Mouse (Mus musculus): ENCODE measurements at regions not wholly inside any gene's neighbourhood (a gene's known extent, or its start where the extent isn't known, plus 50 kb on each side); places are given as distances from the start of the nearest gene placed in this dataset.

- no peak for DNase-seq (ENCODE audit: low read depth, low spot score)
- no peak overlapping the region for H3K9ac ChIP-seq (ENCODE audit: control insufficient read depth, low read depth, low read length, poor library complexity, severe bottlenecking)
- no peaks in the 10 kb centered on the region for H3K27me3 ChIP-seq (ENCODE audit: control insufficient read depth in 1 of 2, insufficient read depth in 2 of 2, low read length in 2 of 2)
- no peak overlapping the region for H3K4me3 ChIP-seq (ENCODE audit: control insufficient read depth in 1 of 2, insufficient read depth in 1 of 2, low read depth in 2 of 2, low read length in 2 of 2)
- no peak for TF ChIP-seq NRF1 (IDR thresholded peaks at IDR 0.05; ENCODE audit: insufficient read depth, low read depth, low read length, poor library complexity, severe bottlenecking)
- TF ChIP-seq POLR2AphosphoS2 (IDR thresholded peaks at IDR 0.05; ENCODE audit: low read length), result no peak
- TF ChIP-seq E2F4 (IDR thresholded peaks at IDR 0.05; ENCODE audit: borderline replicate concordance, low read depth, low read length), result no peak
- TF ChIP-seq KAT2A (conservative IDR thresholded peaks at IDR 0.05; ENCODE audit: low read depth, low read length), result no peak
- no peak for TF ChIP-seq ZNF384 (IDR thresholded peaks at IDR 0.05; ENCODE audit: low read depth, low read length)
- no peak for TF ChIP-seq MYC (IDR thresholded peaks at IDR 0.05; ENCODE audit: low read depth, low read length)
- TF ChIP-seq ZMIZ1 (IDR thresholded peaks at IDR 0.05; ENCODE audit: low read depth, low read length), result no peak
- no peak for TF ChIP-seq CHD2 (IDR thresholded peaks at IDR 0.05; ENCODE audit: low read length)
- no peak for TF ChIP-seq ZC3H11A (IDR thresholded peaks at IDR 0.05; ENCODE audit: low read depth, low read length)
- no peaks in the 10 kb centered on the region for H3K79me2 ChIP-seq (ENCODE audit: control insufficient read depth, insufficient read depth, low read length, poor library complexity)
- H3K9me3 ChIP-seq (replicated peaks; ENCODE audit: insufficient read depth, low read length), result no peaks in the 10 kb centered on the region
- no peaks in the 10 kb centered on the region for H3K4me1 ChIP-seq (ENCODE audit: control insufficient read depth in 1 of 2, insufficient read depth in 2 of 2, low read length in 2 of 2)
- no peak overlapping the region for H3K27ac ChIP-seq (ENCODE audit: control insufficient read depth, low read depth, low read length)
- H3K36me3 ChIP-seq (ENCODE audit: control insufficient read depth in 1 of 2, insufficient read depth in 2 of 2, low read length in 2 of 2), result no peaks in the 10 kb centered on the region
Observed at GRCm38 (mm10) chr15:40565716-40566115, 431.6 kb downstream of the 9330182O14Rik start.

DNA sequence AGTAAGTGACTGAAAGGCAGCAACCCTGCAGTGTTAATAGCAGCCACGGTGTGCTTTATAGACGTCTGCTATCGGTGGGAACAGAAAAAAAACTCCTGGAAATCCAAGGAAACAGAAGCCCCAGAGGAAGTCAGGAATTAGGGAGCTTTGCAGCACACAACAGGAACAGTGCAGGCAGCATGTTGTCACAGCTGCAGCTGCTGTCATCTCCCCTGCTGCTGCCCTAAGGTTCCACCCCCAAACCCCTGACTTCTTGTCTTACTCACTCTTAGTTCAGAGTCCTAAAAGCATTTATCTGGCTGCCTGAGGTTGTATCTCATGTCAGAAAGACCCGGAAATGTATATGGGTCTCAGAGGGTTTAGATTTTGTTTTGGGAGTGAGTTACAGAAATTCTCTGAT lies 432.3 kb downstream of the 9330182O14Rik start:
- Histone ChIP-seq H3K4me1 (ENCODE audit: control insufficient read depth in 1 of 2, insufficient read depth in 2 of 2, low read length in 2 of 2) (no peaks in the 10 kb centered on the region), H3K4me3 (ENCODE audit: control insufficient read depth in 1 of 2, insufficient read depth in 1 of 2, low read depth in 2 of 2, low read length in 2 of 2) (no peak overlapping the region), H3K9ac (ENCODE audit: control insufficient read depth, low read depth, low read length, poor library complexity, severe bottlenecking) (no peak overlapping the region), H3K79me2 (ENCODE audit: control insufficient read depth, insufficient read depth, low read length, poor library complexity) (no peaks in the 10 kb centered on the region), H3K36me3 (ENCODE audit: control insufficient read depth in 1 of 2, insufficient read depth in 2 of 2, low read length in 2 of 2) (no peaks in the 10 kb centered on the region), H3K27ac (ENCODE audit: control insufficient read depth, low read depth, low read length) (no peak overlapping the region), H3K9me3 (replicated peaks; ENCODE audit: insufficient read depth, low read length) (0 out of 2 replicates have a peak, but pooled peaks cover 2% of the 10 kb centered on the region), H3K27me3 (ENCODE audit: control insufficient read depth in 1 of 2, insufficient read depth in 2 of 2, low read length in 2 of 2) (no peaks in the 10 kb centered on the region)
- TF ChIP-seq NRF1 (IDR thresholded peaks at IDR 0.05; ENCODE audit: insufficient read depth, low read depth, low read length, poor library complexity, severe bottlenecking), result no peak
- DNase-seq (ENCODE audit: low read depth, low spot score), result no peak

GRCm38 (mm10) chr15:40568701-40569100 lies 434.5 kb downstream of the 9330182O14Rik start:
- Histone ChIP-seq H3K79me2 (ENCODE audit: control insufficient read depth, insufficient read depth, low read length, poor library complexity) (no peaks in the 10 kb centered on the region), H3K9me3 (replicated peaks; ENCODE audit: insufficient read depth, low read length) (0 out of 2 replicates have a peak, but pooled peaks cover 2% of the 10 kb centered on the region), H3K4me3 (ENCODE audit: control insufficient read depth in 1 of 2, insufficient read depth in 1 of 2, low read depth in 2 of 2, low read length in 2 of 2) (no peak overlapping the region), H3K27me3 (ENCODE audit: control insufficient read depth in 1 of 2, insufficient read depth in 2 of 2, low read length in 2 of 2) (no peaks in the 10 kb centered on the region), H3K9ac (ENCODE audit: control insufficient read depth, low read depth, low read length, poor library complexity, severe bottlenecking) (no peak overlapping the region), H3K27ac (ENCODE audit: control insufficient read depth, low read depth, low read length) (no peak overlapping the region), H3K36me3 (ENCODE audit: control insufficient read depth in 1 of 2, insufficient read depth in 2 of 2, low read length in 2 of 2) (no peaks in the 10 kb centered on the region), H3K4me1 (ENCODE audit: control insufficient read depth in 1 of 2, insufficient read depth in 2 of 2, low read length in 2 of 2) (no peaks in the 10 kb centered on the region)
- DNase-seq (ENCODE audit: low read depth, low spot score), result no peak
- TF ChIP-seq GATA1 (IDR thresholded peaks at IDR 0.05; ENCODE audit: low read depth, low read length) (no peak), SIN3A (IDR thresholded peaks at IDR 0.05; ENCODE audit: low read length) (no peak), USF2 (IDR thresholded peaks at IDR 0.05; ENCODE audit: borderline replicate concordance in 1 of 2, insufficient read depth in 1 of 2, low read depth in 1 of 2, low read length in 2 of 2) (no peak), KAT2A (conservative IDR thresholded peaks at IDR 0.05; ENCODE audit: low read depth, low read length) (no peak), E2F4 (IDR thresholded peaks at IDR 0.05; ENCODE audit: borderline replicate concordance, low read depth, low read length) (no peak), BHLHE40 (IDR thresholded peaks at IDR 0.05; ENCODE audit: borderline replicate concordance, low read depth, low read length) (no peak), TAL1 (IDR thresholded peaks at IDR 0.05; ENCODE audit: low read length) (no peak), CTCF (IDR thresholded peaks at IDR 0.05 in 2 of 3, conservative IDR thresholded peaks at IDR 0.05 in 1 of 3; ENCODE audit: control insufficient read depth in 1 of 3, insufficient read depth in 1 of 3, low read depth in 2 of 3, low read length in 3 of 3, poor library complexity in 1 of 3, severe bottlenecking in 1 of 3) (no peak), JUND (IDR thresholded peaks at IDR 0.05; ENCODE audit: low read depth, low read length) (no peak), ELF1 (IDR thresholded peaks at IDR 0.05; ENCODE audit: low read depth, low read length) (no peak), ZMIZ1 (IDR thresholded peaks at IDR 0.05; ENCODE audit: low read depth, low read length) (no peak)

Measured in MEL (cell line).